Mouse (Mus musculus): ENCODE results near the gene Slc25a47.

DNA sequence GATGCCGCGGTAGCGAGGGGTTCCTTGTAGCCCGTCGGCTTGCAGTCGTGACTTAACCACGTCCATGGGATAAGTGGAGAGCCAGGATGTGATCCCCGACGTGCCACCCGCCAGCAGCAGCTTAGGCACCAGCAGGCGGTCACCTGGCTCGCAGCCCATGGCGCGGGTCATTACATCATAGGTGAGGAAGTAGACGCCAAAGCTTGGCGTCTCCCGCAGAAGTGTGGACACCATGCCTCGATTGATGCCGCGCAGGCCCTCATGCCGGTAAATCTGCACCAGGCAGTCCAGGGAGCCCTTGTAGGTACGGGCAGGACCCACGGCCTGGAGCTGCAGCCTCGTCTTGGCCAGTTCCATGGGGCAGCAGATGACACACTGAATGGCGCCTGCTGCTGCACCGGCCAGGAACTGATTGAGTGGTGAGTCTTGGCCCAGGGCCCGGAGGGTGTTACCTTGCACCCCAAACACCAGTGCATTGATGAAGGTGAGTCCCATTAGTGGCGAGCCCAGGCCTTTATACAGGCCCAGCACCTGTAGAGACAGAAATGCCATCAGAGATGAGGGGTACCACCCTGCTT, 8.8 kb upstream of the Slc25a47 start:
- TF ChIP-seq CTCF (IDR thresholded peaks at IDR 0.05; ENCODE audit: borderline replicate concordance, control insufficient read depth, extremely low read depth, insufficient read depth, low read length, poor library complexity) (no peak), POLR2A (IDR thresholded peaks at IDR 0.05; ENCODE audit: control insufficient read depth, extremely low read depth, insufficient read depth, low read length, poor library complexity) (no peak)

Data from thymus, adult 2 months (tissue).